Mouse (Mus musculus) cortical plate, adult 2 months (tissue): ENCODE results near the gene Nek10. TPM values are rescaled to one million over a fixed set of nuclear protein-coding genes. Genes with fewer than 3 reads are reported as not detected.

Experiments
- H3K27ac ChIP-seq: fragments of 200-500 bp; 2 replicates; pipeline ENCODE4 v1.5.1; 2012; ENCODE audit warnings: low read length, control low read depth, inconsistent platforms; ENCODE audit not compliant: insufficient read depth
- H3K4me1 ChIP-seq: fragments of 200-500 bp; 2 replicates; pipeline ENCODE4 v1.6.1; 2011; ENCODE audit warnings: low read length; ENCODE audit not compliant: control insufficient read depth, insufficient read depth
- H3K4me3 ChIP-seq: fragments of 200-500 bp; 2 replicates; pipeline ENCODE4 v1.5.1; 2011; ENCODE audit warnings: mild to moderate bottlenecking, low read length, control low read depth; ENCODE audit not compliant: insufficient read depth
- CTCF ChIP-seq: fragments of 200-500 bp; IDR thresholded peaks from 2 replicates; pipeline ENCODE4 v1.5.1; 2011; ENCODE audit warnings: mild to moderate bottlenecking, control low read depth, low read length; ENCODE audit not compliant: insufficient read depth; ENCODE audit errors: extremely low read depth
- POLR2A ChIP-seq: fragments of 200-500 bp; IDR thresholded peaks from 2 replicates; pipeline ENCODE4 v1.6.1; 2011; ENCODE audit warnings: mild to moderate bottlenecking, low read length, control low read depth; ENCODE audit not compliant: insufficient read depth; ENCODE audit errors: extremely low read depth
- polyA plus RNA-seq: library from polyadenylated mRNA; depleted of rRNA; stranded (reverse); fragments of >200 nt; gene quantifications from 2 replicates; pipeline ENCODE4 v1.2.3, GENCODE M21; 2012

Gene Nek10
- polyA plus RNA-seq, 1 experiment = 0.81 TPM

DNA sequence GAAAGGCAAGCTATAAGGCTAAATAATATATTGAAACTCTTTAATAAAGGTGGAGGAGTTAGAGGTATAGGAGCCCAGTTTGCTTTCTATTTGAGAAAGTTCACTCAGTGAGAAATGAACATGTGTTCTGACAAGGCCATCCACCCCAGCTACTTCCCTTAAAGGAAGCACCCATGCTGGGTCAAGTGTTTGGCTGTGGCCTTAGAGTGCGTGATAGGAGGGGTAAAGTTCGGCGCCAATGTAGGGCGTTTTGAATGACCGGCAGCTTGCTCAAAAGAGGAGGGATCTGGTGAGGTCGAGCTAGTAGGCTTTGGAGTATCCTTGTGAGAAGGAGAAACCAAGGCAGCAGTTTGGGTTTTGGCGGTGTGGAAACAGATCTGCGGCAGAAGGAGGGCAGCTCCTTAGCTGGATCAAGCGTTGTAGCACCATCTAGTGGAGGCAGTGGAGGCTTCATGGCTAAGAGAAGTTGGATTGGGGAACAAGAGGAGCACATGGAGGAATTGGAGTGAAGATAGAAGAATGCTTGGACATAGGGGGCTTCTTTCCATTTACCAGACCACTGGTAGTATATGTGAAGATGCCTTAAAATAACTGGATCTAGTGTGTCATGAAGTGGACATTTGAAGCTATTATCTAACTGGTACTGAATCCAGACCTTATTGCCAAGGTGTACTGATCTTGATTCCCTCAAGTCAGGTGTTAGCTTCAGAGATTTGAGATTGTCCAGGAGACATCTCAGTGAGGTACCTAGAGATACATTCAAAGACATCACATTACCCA is 101.7 kb downstream of the Nek10 start:
- Histone ChIP-seq H3K4me1 (no peaks in the 10 kb centered on the region), H3K27ac (no peak overlapping the region), H3K4me3 (no peak overlapping the region)
- TF ChIP-seq CTCF (peak; percentile 87), POLR2A (no peak)

DNA sequence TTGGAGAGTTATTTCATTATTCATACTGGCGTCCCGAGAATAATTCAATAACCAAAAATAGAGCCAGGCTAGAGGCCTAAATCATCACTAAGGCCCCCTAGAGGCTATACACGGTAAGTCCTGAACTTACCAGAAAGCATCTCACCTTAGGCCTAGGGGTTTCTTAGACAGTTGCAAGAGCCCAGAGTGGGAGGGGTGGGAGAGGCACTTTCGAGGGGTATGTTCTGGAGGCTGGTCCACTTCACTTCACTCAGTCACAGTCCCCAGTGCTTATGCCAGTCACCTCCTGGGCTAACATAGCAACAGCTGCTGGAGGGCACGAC is 102.3 kb downstream of the Nek10 start:
- no peak overlapping the region for H3K4me3 ChIP-seq
- no peaks in the 10 kb centered on the region for H3K4me1 ChIP-seq
- TF ChIP-seq CTCF = no peak
- no peak for TF ChIP-seq POLR2A
- H3K27ac ChIP-seq = no peak overlapping the region

DNA sequence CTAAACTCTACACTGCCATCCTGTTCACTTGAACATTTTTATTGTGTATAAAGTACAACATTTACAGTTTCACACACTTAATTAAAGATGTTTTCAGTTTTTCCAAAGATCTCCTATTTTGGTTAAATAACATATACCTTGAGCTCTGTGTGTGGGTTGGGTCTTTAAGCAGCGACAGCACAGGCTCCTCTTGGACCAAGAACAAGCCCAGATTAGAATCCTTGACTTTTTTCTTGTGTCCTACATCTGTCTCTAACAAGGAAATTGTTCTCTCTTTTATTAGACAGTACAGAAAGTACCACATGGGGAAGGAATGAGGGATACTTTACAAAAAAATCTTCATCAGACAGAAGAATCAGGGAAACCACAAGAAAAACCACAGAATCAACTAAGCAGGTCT is 122.4 kb downstream of the Nek10 start:
- Histone ChIP-seq H3K27ac (no peak overlapping the region), H3K4me3 (no peak overlapping the region), H3K4me1 (no peaks in the 10 kb centered on the region)
- TF ChIP-seq POLR2A = no peak
- TF ChIP-seq CTCF = no peak

DNA sequence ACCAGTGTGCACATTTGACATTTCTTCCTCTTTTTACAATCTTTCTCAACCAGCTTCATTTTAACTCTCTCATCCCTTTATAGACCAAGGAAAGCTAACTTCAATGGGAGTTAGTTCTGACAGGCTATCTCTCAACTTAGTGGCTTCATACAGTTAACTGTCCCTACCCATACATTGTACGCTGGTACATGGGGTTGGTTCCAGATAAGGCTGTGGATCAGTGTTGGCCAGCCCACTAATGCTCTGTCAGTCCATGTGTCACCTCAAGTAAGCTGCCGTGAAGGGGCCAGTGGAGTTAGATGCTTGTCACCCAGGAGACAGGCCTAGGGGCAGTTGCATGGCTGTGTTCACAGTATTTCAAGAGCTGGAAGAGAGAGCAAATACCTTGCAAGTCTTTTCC is 124.3 kb downstream of the Nek10 start:
- TF ChIP-seq POLR2A (no peak), CTCF (no peak)
- H3K4me1 ChIP-seq = no peaks in the 10 kb centered on the region
- H3K4me3 ChIP-seq = no peak overlapping the region
- H3K27ac ChIP-seq = no peak overlapping the region

DNA sequence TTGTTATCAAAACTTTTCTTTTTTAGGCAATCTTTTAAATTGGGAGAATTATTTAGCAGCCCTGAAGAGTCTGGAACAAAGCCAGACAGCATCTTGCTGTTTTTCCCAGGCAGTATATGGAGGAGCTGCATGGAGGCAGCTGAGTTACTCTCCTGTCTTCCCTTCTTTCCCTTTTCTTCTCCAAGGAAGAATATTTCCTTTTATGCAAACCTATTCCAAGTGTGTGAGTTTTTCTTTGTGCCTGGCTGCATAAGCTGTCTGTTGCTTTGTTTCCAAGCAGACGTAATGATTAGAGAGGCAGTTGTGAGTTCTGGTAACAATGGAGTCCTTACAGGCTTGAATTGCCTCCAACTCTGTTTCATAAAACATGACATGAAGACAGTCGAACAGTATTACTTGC is 131.8 kb downstream of the Nek10 start:
- no peaks in the 10 kb centered on the region for H3K4me1 ChIP-seq
- no peak overlapping the region for H3K4me3 ChIP-seq
- H3K27ac ChIP-seq = no peak overlapping the region
- no peak for TF ChIP-seq CTCF
- TF ChIP-seq POLR2A = no peak

DNA sequence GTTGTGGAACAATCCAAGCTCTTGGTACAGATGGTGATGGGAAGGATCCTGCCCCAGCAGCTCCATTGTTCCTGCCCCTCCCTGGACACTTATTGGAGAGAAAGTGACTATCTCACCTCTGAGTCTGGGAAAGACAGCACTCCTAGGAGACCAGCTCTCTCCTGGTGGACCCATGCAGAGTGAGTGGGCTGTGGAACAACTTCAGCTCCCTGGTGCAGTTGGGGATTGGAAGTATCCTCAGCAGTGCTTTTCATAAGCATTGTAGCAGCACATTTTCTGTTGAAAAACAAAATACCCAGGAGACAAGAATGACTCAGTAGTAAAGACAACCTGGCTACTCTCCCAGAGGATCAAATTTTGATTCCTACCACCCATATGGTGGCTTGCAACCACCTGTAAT is 142.7 kb downstream of the Nek10 start:
- no peaks in the 10 kb centered on the region for H3K4me1 ChIP-seq
- TF ChIP-seq POLR2A (no peak), CTCF (no peak)
- no peak overlapping the region for H3K27ac ChIP-seq
- no peak overlapping the region for H3K4me3 ChIP-seq

DNA sequence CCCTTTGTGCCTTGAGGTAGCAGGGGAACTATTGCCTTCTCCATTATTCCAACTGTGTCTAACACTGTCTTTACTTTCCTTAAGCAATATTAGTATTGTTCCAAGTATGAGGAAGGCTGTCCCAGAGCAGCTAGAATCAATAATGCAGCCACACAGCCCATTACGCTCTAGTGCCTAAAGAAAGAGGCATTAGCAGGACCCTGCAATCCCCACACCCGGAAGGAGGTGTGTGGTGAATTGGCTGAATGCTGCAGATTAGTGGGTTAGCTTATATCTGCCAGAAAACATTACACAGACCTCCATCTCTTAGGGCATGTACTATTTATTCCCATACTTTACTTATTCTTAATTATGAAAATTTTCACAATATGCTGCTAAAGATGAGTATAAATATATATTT is 145.8 kb downstream of the Nek10 start:
- Histone ChIP-seq H3K27ac (no peak overlapping the region), H3K4me1 (no peaks in the 10 kb centered on the region), H3K4me3 (no peak overlapping the region)
- TF ChIP-seq POLR2A (no peak), CTCF (no peak)

DNA sequence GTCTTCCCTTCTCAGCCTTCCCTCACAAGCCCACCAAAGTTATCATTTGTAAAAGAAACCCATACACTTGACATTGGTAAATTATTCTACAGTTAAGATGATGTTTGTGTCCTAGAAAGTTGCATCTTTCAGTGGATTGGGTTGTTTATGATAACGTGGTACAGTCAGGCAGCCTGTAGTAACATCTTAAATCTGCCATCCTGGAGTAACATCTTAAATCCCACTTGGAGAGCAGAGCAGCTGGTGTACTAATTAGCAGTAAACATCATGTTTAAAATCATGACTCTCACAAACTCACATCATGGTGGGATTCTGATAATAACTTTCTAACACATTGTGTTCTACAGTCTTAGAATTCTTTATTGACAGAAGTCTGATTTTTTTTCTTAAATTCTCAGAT is 148.6 kb downstream of the Nek10 start:
- TF ChIP-seq POLR2A (no peak), CTCF (no peak)
- peaks cover 3% of the 10 kb centered on the region for H3K4me1 ChIP-seq
- H3K27ac ChIP-seq = no peak overlapping the region

DNA sequence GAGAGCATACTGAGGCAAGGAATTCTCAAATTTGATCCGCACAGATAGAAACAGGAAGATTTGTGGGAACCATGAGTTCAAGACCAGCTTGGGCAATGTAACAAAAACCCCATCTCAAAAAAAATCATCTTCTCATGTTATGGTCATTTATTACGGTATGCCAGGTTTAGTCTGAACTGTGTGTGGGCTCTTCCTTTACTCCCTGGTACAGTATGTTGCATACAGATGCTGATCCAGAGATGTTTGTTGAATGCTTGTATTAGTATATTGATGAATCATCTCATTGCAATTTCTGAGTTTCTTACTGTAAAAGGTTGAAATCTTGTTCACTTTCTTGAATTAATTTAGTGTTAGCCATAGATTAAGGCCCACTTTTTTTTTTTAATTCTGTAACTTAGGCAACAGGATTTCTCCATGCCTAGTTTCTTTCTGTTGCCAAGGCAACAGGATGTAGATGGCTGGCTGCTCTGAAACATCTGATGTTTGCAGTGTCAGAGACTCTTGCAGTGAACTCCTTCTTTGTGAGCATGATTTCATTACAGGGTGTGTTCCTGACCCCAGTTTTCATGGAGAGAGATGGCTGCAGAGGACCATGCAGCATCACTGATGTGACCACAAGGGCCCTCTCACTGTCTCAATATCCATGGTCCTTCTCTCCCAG is 156.7 kb downstream of the Nek10 start:
- no peak for TF ChIP-seq POLR2A
- no peak for TF ChIP-seq CTCF
- Histone ChIP-seq H3K4me3 (no peak overlapping the region), H3K27ac (peak overlapping the region; percentile 72), H3K4me1 (peaks cover 7% of the 10 kb centered on the region)

More for the DNA sequence above, 148.6 kb downstream of the Nek10 start:
- H3K4me3 ChIP-seq = no peak overlapping the region

DNA sequence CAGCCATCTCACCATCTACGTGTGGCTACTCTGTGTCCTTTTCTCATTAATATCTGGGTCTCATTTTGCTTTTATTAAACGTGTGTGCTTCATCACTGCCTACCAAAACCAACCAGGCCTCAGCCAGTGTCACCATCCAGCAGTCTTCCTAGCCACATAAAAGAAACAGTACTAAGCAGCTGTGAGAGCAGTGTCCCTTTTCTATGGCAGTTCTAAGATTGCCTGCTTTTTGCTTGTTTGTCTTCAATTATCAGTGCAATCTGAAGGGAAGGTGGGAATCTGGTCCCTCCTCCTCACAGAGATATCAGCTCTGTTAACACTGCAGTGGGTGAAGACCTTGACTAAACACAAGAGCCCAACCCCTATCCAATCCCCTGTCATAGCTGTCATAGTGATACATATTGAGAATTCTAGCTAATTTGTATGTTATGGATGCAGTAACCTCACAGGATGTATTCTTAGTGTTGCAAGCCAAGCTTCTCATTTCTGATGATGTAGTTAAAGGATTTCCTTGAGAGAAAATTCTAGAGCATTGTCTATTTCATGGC is 157.3 kb downstream of the Nek10 start:
- Histone ChIP-seq H3K27ac (peak overlapping the region; percentile 72), H3K4me1 (peaks cover 7% of the 10 kb centered on the region), H3K4me3 (no peak overlapping the region)
- TF ChIP-seq CTCF (no peak), POLR2A (no peak)

DNA sequence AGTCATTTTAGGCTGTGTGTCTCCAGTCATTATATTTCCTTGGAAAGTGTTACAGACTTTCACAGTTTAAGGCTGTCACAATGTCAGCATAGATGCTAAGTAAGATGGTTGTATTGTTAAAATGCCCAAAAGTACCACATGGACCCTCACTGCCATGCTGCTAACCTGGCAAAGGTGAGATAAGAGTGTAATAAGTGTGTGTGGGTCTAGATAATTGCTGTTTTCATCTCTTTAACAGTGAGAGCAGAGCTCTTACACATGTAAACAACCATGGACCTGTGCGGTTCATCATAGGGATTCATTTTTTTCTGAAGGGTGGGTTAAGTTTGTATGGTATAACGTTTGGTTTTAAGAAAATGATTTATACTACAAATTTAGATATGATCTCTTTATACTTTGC is 167.4 kb downstream of the Nek10 start:
- H3K27ac ChIP-seq = no peak overlapping the region
- TF ChIP-seq CTCF (no peak), POLR2A (no peak)
- H3K4me3 ChIP-seq = no peak overlapping the region
- no peaks in the 10 kb centered on the region for H3K4me1 ChIP-seq
